ENCODE assay signal across 8 mouse cellular contexts in the genomic region with DNA sequence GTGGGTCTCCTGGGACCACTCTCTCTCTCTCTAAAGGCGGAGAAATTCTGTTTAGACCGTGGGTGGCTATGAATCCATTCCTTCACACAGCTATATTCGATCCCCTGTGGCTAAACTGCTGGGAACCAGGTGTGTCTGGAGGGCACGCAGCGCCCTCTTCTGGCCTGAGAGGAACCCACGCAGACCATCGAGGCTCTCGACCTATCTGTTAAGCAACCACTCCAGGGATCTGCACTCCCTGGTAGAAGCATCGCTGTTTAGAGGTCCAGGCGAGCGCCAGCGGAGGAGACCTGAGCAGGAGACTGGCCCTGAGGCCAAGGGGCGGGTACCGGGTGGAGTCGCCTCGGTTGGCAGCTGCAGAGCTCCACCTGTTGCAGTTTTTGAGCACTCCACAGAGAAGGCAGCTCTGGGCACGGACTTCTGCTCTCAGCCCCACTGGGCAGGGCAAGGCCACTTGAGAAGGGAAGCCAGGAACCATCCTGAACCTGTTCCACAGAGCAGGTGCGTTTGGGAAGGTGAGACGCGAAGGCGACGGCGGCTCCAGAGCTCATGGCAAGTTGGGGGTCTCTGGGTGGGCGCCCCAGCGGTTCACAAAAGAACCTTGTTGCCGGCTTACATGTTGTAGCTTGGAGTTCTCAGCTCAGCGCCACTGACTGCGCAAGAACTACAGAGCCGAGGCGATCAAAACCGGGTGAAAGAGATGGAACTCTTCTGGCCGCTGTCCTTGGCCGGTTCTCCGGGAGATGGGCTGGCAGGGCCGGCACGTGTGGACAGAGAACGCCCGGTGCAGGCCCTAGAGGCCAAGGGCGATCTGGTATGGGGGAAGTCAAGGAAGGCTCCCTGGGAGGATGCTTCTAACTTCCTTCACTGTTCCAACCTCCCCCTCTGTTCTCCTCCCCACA. TPM values are rescaled to one million over a fixed set of nuclear protein-coding genes. Genes with fewer than 3 reads are reported as not detected.
DNase-seq lines count a peak whose midpoint lies in the region; ATAC-seq and TF ChIP-seq lines count a peak whose summit lies in the region.

Kcnk13 (plus strand) TSS at position 199 of the 902 bp plus-strand sequence.

- peak within 1 kb of the TSS; percentile 78 for H3K4me2 ChIP-seq in forebrain, embryonic 15.5 days (replicated peaks)
- H3K4me2 ChIP-seq in lung, embryonic 15.5 days, result peak within 1 kb of the TSS; percentile 95

- no peaks in the 10 kb centered on the region for H3K9me3 ChIP-seq in ES-E14 (ENCODE audit: control insufficient read depth, insufficient read depth, low read depth, low read length)
- H3K9me3 ChIP-seq in forebrain, embryonic 15.5 days, result no peaks in the 10 kb centered on the region
- no peaks in the 10 kb centered on the region for H3K9me3 ChIP-seq in lung, embryonic 15.5 days

- no peak within 1 kb of the TSS for H3K9ac ChIP-seq in ES-E14 (ENCODE audit: insufficient read depth, low read depth, low read length, poor library complexity, severe bottlenecking)
- H3K9ac ChIP-seq in forebrain, embryonic 15.5 days (replicated peaks), result peak within 1 kb of the TSS; percentile 44
- peak within 1 kb of the TSS; percentile 48 for H3K9ac ChIP-seq in lung, embryonic 15.5 days

- no peaks in the 10 kb centered on the region for H3K36me3 ChIP-seq in ES-E14 (ENCODE audit: control insufficient read depth, insufficient read depth, low read length, poor library complexity, severe bottlenecking)
- H3K36me3 ChIP-seq in forebrain, embryonic 15.5 days, result no peaks in the 10 kb centered on the region
- H3K36me3 ChIP-seq in lung, embryonic 15.5 days, result no peaks in the 10 kb centered on the region

- peak; percentile 78 for DNase-seq in ES-E14 (ENCODE audit: low read depth, low spot score)
- peak; percentile 39 for DNase-seq in cerebellum, adult 11 months
- peak; percentile 73 for DNase-seq in heart, postnatal 4 days
- DNase-seq in layer of hippocampus, adult 8-10 months (ENCODE audit: low spot score in 2 of 2), result peak; percentile 41 to 76
- DNase-seq in thymus, postnatal 14 days, result peak; percentile 56

- no peak for TF ChIP-seq POLR2A in olfactory bulb, adult 2 months (IDR thresholded peaks at IDR 0.05; ENCODE audit: insufficient read depth, low read depth, low read length)

- no peak within 1 kb of the TSS for H3K27ac ChIP-seq in ES-E14 (ENCODE audit: insufficient read depth, low read depth, low read length, poor library complexity, severe bottlenecking)
- H3K27ac ChIP-seq in forebrain, embryonic 15.5 days (replicated peaks), result no peak within 1 kb of the TSS
- H3K27ac ChIP-seq in lung, embryonic 15.5 days, result no peak within 1 kb of the TSS
- peak within 1 kb of the TSS; percentile 70; the same call in 1 of the 2 replicates for H3K27ac ChIP-seq in olfactory bulb, adult 2 months (ENCODE audit: insufficient read depth, low read depth, low read length)

- H3K27me3 ChIP-seq in forebrain, embryonic 15.5 days, result peaks cover 58% of the 10 kb centered on the region
- peaks cover 70% of the 10 kb centered on the region for H3K27me3 ChIP-seq in lung, embryonic 15.5 days

- peak within 1 kb of the TSS; percentile 52 to 56; a peak in 3 of 4 replicates for H3K4me3 ChIP-seq in ES-E14 (ENCODE audit: insufficient read depth in 1 of 2, low read depth in 1 of 2, low read length in 2 of 2, poor library complexity in 1 of 2, severe bottlenecking in 1 of 2)
- peak within 1 kb of the TSS; percentile 47 for H3K4me3 ChIP-seq in forebrain, embryonic 15.5 days
- H3K4me3 ChIP-seq in lung, embryonic 15.5 days, result peak within 1 kb of the TSS; percentile 57
- peak within 1 kb of the TSS; percentile 58 for H3K4me3 ChIP-seq in olfactory bulb, adult 2 months (ENCODE audit: insufficient read depth, low read depth, low read length)

- H3K4me1 ChIP-seq in ES-E14 (ENCODE audit: control insufficient read depth in 2 of 2, insufficient read depth in 2 of 2, low read length in 2 of 2, poor library complexity in 1 of 2), result peaks cover 0 to 8% of the 10 kb centered on the region in 2 experiments; a peak in 1 of 4 replicates
- peaks cover 35% of the 10 kb centered on the region for H3K4me1 ChIP-seq in forebrain, embryonic 15.5 days
- H3K4me1 ChIP-seq in lung, embryonic 15.5 days, result peaks cover 27% of the 10 kb centered on the region
- H3K4me1 ChIP-seq in olfactory bulb, adult 2 months (ENCODE audit: control insufficient read depth, insufficient read depth, low read length), result peaks cover 27% of the 10 kb centered on the region

- TF ChIP-seq CTCF in olfactory bulb, adult 2 months (IDR thresholded peaks at IDR 0.05; ENCODE audit: insufficient read depth, low read depth, low read length), result peak; percentile 73

- ATAC-seq in forebrain, embryonic 15.5 days (replicated peaks), result peak; percentile 56
- ATAC-seq in lung, embryonic 15.5 days (ENCODE audit: borderline replicate concordance, extremely low read depth, low FRiP score, low TSS enrichment), result peak; percentile 43

- in situ Hi-C loops in ES-E14 (cut with MboI; ENCODE audit: low sequenced_read_pairs in 2 of 2, unreplicated experiment in 2 of 2), result no loop called here

- WGBS in forebrain, embryonic 15.5 days, result 1% methylated on average over 39 of the region's 39 CpGs
- WGBS in lung, embryonic 15.5 days, result 1% methylated on average over 39 of the region's 39 CpGs
- WGBS in olfactory bulb, adult 2 months, result 1% methylated on average over 39 of the region's 39 CpGs

TF ChIP-seq in ES-E14, 5 proteins besides CTCF, POLR2A, EP300 and RAD21:
- TF ChIP-seq ZNF384 (IDR thresholded peaks at IDR 0.05; ENCODE audit: low read depth, low read length), result no peak
- TF ChIP-seq ZC3H11A (IDR thresholded peaks at IDR 0.05; ENCODE audit: borderline replicate concordance, low read depth, low read length), result peak; percentile 30; the same call in 1 of the 2 replicates

RNA-seq across cellular contexts. Expression of gene Kcnk13, which starts in this region (rescaled TPM):
- 0.16 and 0.49 TPM in 2 replicates for total RNA-seq in ES-E14 (2012; rRNA removed)
- 1.1 TPM in 2 replicates for polyA plus RNA-seq in forebrain, embryonic 15.5 days (2015; fragmentation: Nextera tagmentation; extraction: Ambion mirVana)
- total RNA-seq in heart, postnatal 4 days (2021), result under 1 TPM; 0.25 to 0.55 TPM
- 10 to 100 TPM in 1 of 4 experiments, 1 to 10 TPM in 3; 8.7 to 10.1 (median 8.9) TPM for total RNA-seq in layer of hippocampus, adult 8-10 months (2022)
- 3.9 and 4.1 TPM in 2 replicates for polyA plus RNA-seq in lung, embryonic 15.5 days (2015; fragmentation: Nextera tagmentation; extraction: Ambion mirVana)
- polyA plus RNA-seq in olfactory bulb, adult 2 months (2012; ENCODE audit: insufficient read depth, insufficient read length, low replicate concordance, missing spikeins), result not detected in 2 replicates

Comparison
In these comparisons a context has a peak if more than half of its experiments do, and no peak if none do; other contexts are left out.
1. Peak in DNase-seq and H3K4me3 ChIP-seq in ES-E14; RNA of the gene not detected or under 1 TPM.
2. Peak in DNase-seq in heart, postnatal 4 days; RNA of the gene not detected or under 1 TPM.